Mouse (Mus musculus): Measurements from ENCODE around the gene Homer2.

DNA sequence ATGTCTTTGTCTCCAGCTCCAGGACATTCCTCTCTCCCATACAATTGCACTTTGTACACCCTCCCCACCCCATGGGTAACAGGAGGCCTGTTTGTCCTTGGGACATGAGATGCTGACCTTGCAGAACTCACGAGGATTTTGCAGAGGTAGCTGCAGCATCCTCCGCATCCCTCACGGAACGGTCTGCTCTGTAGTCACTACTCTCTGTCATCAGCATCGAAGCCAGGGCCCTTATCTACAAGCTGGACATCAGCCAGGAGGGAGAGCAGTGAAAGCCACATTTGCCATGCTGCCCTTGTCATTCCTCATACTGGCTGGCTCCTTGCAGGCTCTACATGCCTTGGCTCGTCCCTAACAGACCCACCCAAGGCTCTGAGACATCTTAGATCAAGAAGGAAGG lies 66.2 kb downstream of the Homer2 start:
- TF ChIP-seq CTCF (IDR thresholded peaks at IDR 0.05; ENCODE audit: borderline replicate concordance, extremely low read depth, insufficient read depth, insufficient read length) (no peak), POLR2A (IDR thresholded peaks at IDR 0.05; ENCODE audit: borderline replicate concordance, extremely low read depth, insufficient read depth, insufficient read length, poor library complexity, severe bottlenecking) (no peak)
